Mouse (Mus musculus) left cerebral cortex, adult 2 months (tissue): ENCODE measurements around the gene Vmn1r6. TPM values are rescaled to one million over a fixed set of nuclear protein-coding genes. Genes with fewer than 3 reads are reported as not detected.
"Not testable (repeated sequence)": the region's sequence is repeated elsewhere in the genome, so short reads cannot be mapped to it uniquely, and the experiment has no call there.

Experiments
- DNase-seq, 2 experiments: peaks; one replicate each; pipeline ENCODE4 v3.0.0; 2021 to 2022; ENCODE audit warnings: low spot score in 2 of 2, mixed read lengths in 1 of 2; ENCODE audit errors: extremely low spot score in 1 of 2
- H3K27ac ChIP-seq: fragments of 200-600 bp; 2 replicates; pipeline ENCODE4 v1.8.1; 2022
- H3K4me3 ChIP-seq: fragments of 200-600 bp; 2 replicates; pipeline ENCODE4 v1.8.1; 2022
- CTCF ChIP-seq: fragments of 200-600 bp; IDR thresholded peaks from 2 replicates; pipeline ENCODE4 v1.8.1; 2022; ENCODE audit warnings: antibody characterized with exemption, mild to moderate bottlenecking, moderate library complexity
- intact Hi-C: fragments of 180-260 bp; cut with DNase I; formaldehyde crosslinking; loops from one replicate; pipeline ENCODE4 v1.15.1; 2025
- long read RNA-seq, 2 experiments: library from polyadenylated mRNA; stranded (forward); transcript quantifications; one replicate each; pipeline ENCODE4 v2.0.0; 2021; ENCODE audit warnings: borderline mapping rate in 2 of 2
- total RNA-seq, 2 experiments: library from RNA; stranded (reverse); gene quantifications; 2 replicates each; pipeline ENCODE4 v1.2.3; 2021

The Vmn1r6 gene
- total RNA-seq, result not detected
- long read RNA-seq, experiment 1, result 0 reads
- long read RNA-seq, experiment 2, result 0 reads

GRCm38 (mm10) chr6:56996943-56997342, at the start of gene Vmn1r6:
Gene Vmn1r6 (plus strand): TSS chr6:56997243.
- intact Hi-C loops, result no loop called here
- no peak within 1 kb of the TSS for H3K27ac ChIP-seq
- H3K4me3 ChIP-seq, result no peak within 1 kb of the TSS
- TF ChIP-seq CTCF, result no peak
- no peak for DNase-seq

- no peak for DNase-seq
- no peak for TF ChIP-seq CTCF
- intact Hi-C loops, result no loop called here
- Histone ChIP-seq H3K4me3 (no peak overlapping the region), H3K27ac (no peak overlapping the region)
Observed at GRCm38 (mm10) chr6:56956436-56956835, 40.6 kb upstream of the Vmn1r6 start.

- no peak within 1 kb of the TSS for H3K4me3 ChIP-seq
- no peak within 1 kb of the TSS for H3K27ac ChIP-seq
- DNase-seq, result no peak
- intact Hi-C loops, result no loop called here
- no peak for TF ChIP-seq CTCF
Observed at GRCm38 (mm10) chr6:56969973-56970372, 27.1 kb upstream of the Vmn1r6 start, which contains the start of gene Vmn1r5. Gene Vmn1r5 (plus strand): TSS chr6:56970273.

DNA sequence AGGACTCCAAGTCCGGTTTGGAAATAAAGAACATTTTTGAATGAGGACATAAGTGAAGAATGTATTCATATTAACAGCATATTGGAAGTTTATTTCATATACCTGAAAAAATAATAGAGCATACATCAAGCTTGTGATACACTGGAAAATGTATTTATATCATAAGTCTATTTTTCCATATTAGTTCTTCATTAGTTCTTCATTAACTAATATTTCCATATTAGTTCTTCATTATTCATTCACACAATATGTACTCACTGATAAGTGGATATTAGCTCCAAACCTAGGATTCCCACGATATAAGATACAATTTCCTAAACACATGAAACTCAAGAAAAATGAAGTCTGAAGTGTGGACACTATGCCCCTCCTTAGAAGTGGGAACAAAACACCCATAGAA, 28.2 kb downstream of the Vmn1r6 start, which contains the start of gene Vmn1r7:
Gene Vmn1r7 (minus strand): TSS at position 101 of the 400 bp plus-strand sequence.
- H3K4me3 ChIP-seq, DNase-seq, intact Hi-C loops, H3K27ac ChIP-seq: not testable (repeated sequence)

DNA sequence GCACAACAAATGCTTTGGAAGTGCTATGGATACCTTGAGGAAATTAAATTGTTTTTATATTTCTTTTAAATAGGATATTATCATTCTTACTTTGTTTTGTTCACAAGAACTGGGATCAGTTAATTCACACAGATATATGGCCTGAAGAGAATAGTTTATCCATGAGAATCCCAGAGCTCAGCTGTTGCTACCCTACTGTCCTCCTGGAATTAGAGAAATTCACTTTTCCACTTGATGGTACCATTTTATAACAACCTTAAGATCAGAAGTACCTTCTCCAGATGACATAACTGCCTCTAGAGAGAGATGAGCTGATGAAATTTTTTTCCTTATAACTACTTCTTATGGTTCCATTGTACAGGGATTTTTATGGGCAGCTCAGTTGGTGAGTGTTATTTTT, 34.9 kb downstream of the Vmn1r6 start, which contains the start of gene Vmn1r8:
Gene Vmn1r8 (plus strand): TSS at position 301 of the 400 bp plus-strand sequence.
- H3K27ac ChIP-seq, result no peak within 1 kb of the TSS
- DNase-seq, result no peak
- TF ChIP-seq CTCF, result no peak
- intact Hi-C loops, result no loop called here
- no peak within 1 kb of the TSS for H3K4me3 ChIP-seq

GRCm38 (mm10) chr6:57034674-57035073, 37.6 kb downstream of the Vmn1r6 start:
- Histone ChIP-seq H3K4me3 (no peak overlapping the region), H3K27ac (no peak overlapping the region)
- no peak for TF ChIP-seq CTCF
- intact Hi-C loops, result no loop called here
- DNase-seq, result no peak

Other genes with a start within 250 kb of the Vmn1r6 start
- 10 to 100 TPM; 58.1 to 66.1 TPM for gene Kbtbd2, start 199.4 kb upstream of the Vmn1r6 start, total RNA-seq
- 10 to 100 TPM; 25.9 to 26.6 TPM for gene Fkbp9, start 165.2 kb upstream of the Vmn1r6 start, total RNA-seq
- 10 to 100 TPM; 56.1 to 56.6 TPM for gene Nt5c3, start 73.3 kb upstream of the Vmn1r6 start, total RNA-seq
- gene Vmn1r4, start 73.2 kb upstream of the Vmn1r6 start, total RNA-seq, result under 1 TPM; 0.16 to 0.27 TPM
- gene Vmn1r5, start 27.0 kb upstream of the Vmn1r6 start, total RNA-seq, result not detected
- gene Vmn1r7, start 28.1 kb downstream of the Vmn1r6 start, total RNA-seq, result not detected
- not detected for gene Vmn1r8, start 35.0 kb downstream of the Vmn1r6 start, total RNA-seq
- not detected for gene Vmn1r9, start 69.5 kb downstream of the Vmn1r6 start, total RNA-seq
- not detected for gene Vmn1r10, start 112.2 kb downstream of the Vmn1r6 start, total RNA-seq
- gene Vmn1r11, start 136.2 kb downstream of the Vmn1r6 start, total RNA-seq, result not detected
- gene Vmn1r12, start 159.7 kb downstream of the Vmn1r6 start, total RNA-seq, result not detected
- gene Vmn1r13, start 206.0 kb downstream of the Vmn1r6 start, total RNA-seq, result not detected
- gene Vmn1r14, start 234.4 kb downstream of the Vmn1r6 start, total RNA-seq, result not detected